Mouse (Mus musculus): Measurements from ENCODE around the gene Ccdc71. TPM values are rescaled to one million over a fixed set of nuclear protein-coding genes. Genes with fewer than 3 reads are reported as not detected.

Ccdc71 gene
- total and polyA plus RNA-seq, 2 experiments from 2014 or later: 38.7 to 55.8 TPM

GRCm38 (mm10) chr9:108456953-108457352 lies 3.4 kb upstream of the Ccdc71 start:
- peaks cover 12% of the 10 kb centered on the region; the same call in 1 of the 2 replicates for H3K4me1 ChIP-seq (ENCODE audit: insufficient read depth)
- TF ChIP-seq CTCF (IDR thresholded peaks at IDR 0.05; ENCODE audit: low read depth): no peak
- WGBS: 90% methylated on average over 10 of the region's 10 CpGs

DNA sequence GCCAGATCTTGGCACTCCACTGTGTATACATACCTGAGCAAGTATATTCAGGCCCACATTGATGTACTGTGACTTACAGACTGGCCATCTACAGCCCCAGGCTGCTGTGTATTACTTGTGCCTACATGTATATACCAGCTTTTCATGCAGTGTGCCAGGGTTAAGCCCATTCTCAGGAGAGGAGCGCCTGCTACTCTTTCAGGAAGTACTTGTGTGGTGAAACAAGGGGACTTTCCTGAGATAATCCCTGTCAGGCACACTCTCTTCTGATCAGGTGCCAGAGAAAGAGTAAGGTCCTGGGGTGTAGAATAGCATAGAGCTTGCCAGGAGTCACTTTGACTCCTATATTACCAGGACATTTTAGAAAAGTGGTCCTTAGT lies 398 bp upstream of the Ccdc71 start:
- H3K27ac ChIP-seq (ENCODE audit: low read depth, low read length): peak overlapping the region; percentile 76; the same call in 1 of the 2 replicates
- peak overlapping the region; percentile 79 for H3K4me3 ChIP-seq (ENCODE audit: low read depth, low read length)
- H3K4me2 ChIP-seq (ENCODE audit: low read depth): peak overlapping the region; percentile 88
- 0 out of 2 replicates have a peak, but pooled peaks cover 8% of the 10 kb centered on the region for H3K4me1 ChIP-seq (ENCODE audit: insufficient read depth)
- no peak for ATAC-seq
- no peaks in the 10 kb centered on the region for H3K27me3 ChIP-seq (ENCODE audit: insufficient read depth, low read length)
- no peaks in the 10 kb centered on the region for H3K9me3 ChIP-seq (ENCODE audit: low read length)
- peaks cover 21% of the 10 kb centered on the region for H3K36me3 ChIP-seq (ENCODE audit: insufficient read depth)
- peak overlapping the region; percentile 80; the same call in 1 of the 2 replicates for H3K9ac ChIP-seq
- WGBS: 87% methylated on average over 1 of the region's 1 CpGs
- no peak for DNase-seq
- no peak for TF ChIP-seq CTCF (IDR thresholded peaks at IDR 0.05; ENCODE audit: low read depth)

More at GRCm38 (mm10) chr9:108456953-108457352, 3.4 kb upstream of the Ccdc71 start:
- Histone ChIP-seq H3K4me3 (ENCODE audit: low read depth, low read length) (no peak overlapping the region), H3K9me3 (ENCODE audit: low read length) (no peaks in the 10 kb centered on the region), H3K9ac (no peak overlapping the region), H3K27me3 (ENCODE audit: insufficient read depth, low read length) (no peaks in the 10 kb centered on the region), H3K36me3 (ENCODE audit: insufficient read depth) (no peaks in the 10 kb centered on the region), H3K27ac (ENCODE audit: low read depth, low read length) (no peak overlapping the region), H3K4me2 (ENCODE audit: low read depth) (no peak overlapping the region)
- no peak for DNase-seq
- ATAC-seq: no peak

- Histone ChIP-seq H3K27ac (ENCODE audit: low read depth, low read length) (peak within 1 kb of the TSS; percentile 76), H3K4me3 (ENCODE audit: low read depth, low read length) (peak within 1 kb of the TSS; percentile 79), H3K9ac (peak within 1 kb of the TSS; percentile 80), H3K4me2 (ENCODE audit: low read depth) (peak within 1 kb of the TSS; percentile 88), H3K36me3 (ENCODE audit: insufficient read depth) (peaks cover 32% of the 10 kb centered on the region), H3K4me1 (ENCODE audit: insufficient read depth) (0 out of 2 replicates have a peak, but pooled peaks cover 8% of the 10 kb centered on the region), H3K9me3 (ENCODE audit: low read length) (no peaks in the 10 kb centered on the region), H3K27me3 (ENCODE audit: insufficient read depth, low read length) (no peaks in the 10 kb centered on the region)
- ATAC-seq: no peak
- no peak for TF ChIP-seq CTCF (IDR thresholded peaks at IDR 0.05; ENCODE audit: low read depth)
- WGBS: 27% methylated on average over 11 of the region's 11 CpGs
- no peak for DNase-seq
Observed at GRCm38 (mm10) chr9:108461181-108461631, 879 bp downstream of the Ccdc71 start, which contains the start of gene Klhdc8b. Gene Klhdc8b, minus strand, starts transcription at chr9:108461581.

GRCm38 (mm10) chr9:108461675-108462074 lies 1.3 kb downstream of the Ccdc71 start:
- no peak for DNase-seq
- H3K36me3 ChIP-seq (ENCODE audit: insufficient read depth): peaks cover 34% of the 10 kb centered on the region
- peak overlapping the region; percentile 88 for H3K4me2 ChIP-seq (ENCODE audit: low read depth)
- H3K4me3 ChIP-seq (ENCODE audit: low read depth, low read length): no peak overlapping the region
- no peak overlapping the region; the same call in 1 of the 2 replicates for H3K9ac ChIP-seq
- WGBS: 93% methylated on average over 5 of the region's 5 CpGs
- ATAC-seq: no peak
- no peak overlapping the region for H3K27ac ChIP-seq (ENCODE audit: low read depth, low read length)
- H3K9me3 ChIP-seq (ENCODE audit: low read length): no peaks in the 10 kb centered on the region
- TF ChIP-seq CTCF (IDR thresholded peaks at IDR 0.05; ENCODE audit: low read depth): no peak
- 0 out of 2 replicates have a peak, but pooled peaks cover 8% of the 10 kb centered on the region for H3K4me1 ChIP-seq (ENCODE audit: insufficient read depth)
- no peaks in the 10 kb centered on the region for H3K27me3 ChIP-seq (ENCODE audit: insufficient read depth, low read length)

- no peak for DNase-seq
- Histone ChIP-seq H3K9ac (no peak overlapping the region), H3K36me3 (ENCODE audit: insufficient read depth) (peaks cover 34% of the 10 kb centered on the region), H3K27me3 (ENCODE audit: insufficient read depth, low read length) (no peaks in the 10 kb centered on the region), H3K27ac (ENCODE audit: low read depth, low read length) (no peak overlapping the region), H3K4me2 (ENCODE audit: low read depth) (no peak overlapping the region), H3K4me1 (ENCODE audit: insufficient read depth) (0 out of 2 replicates have a peak, but pooled peaks cover 8% of the 10 kb centered on the region), H3K9me3 (ENCODE audit: low read length) (no peaks in the 10 kb centered on the region), H3K4me3 (ENCODE audit: low read depth, low read length) (no peak overlapping the region)
- no peak for TF ChIP-seq CTCF (IDR thresholded peaks at IDR 0.05; ENCODE audit: low read depth)
- WGBS: 92% methylated on average over 10 of the region's 10 CpGs
- no peak for ATAC-seq
Observed at GRCm38 (mm10) chr9:108462192-108462591, 1.9 kb downstream of the Ccdc71 start.

DNA sequence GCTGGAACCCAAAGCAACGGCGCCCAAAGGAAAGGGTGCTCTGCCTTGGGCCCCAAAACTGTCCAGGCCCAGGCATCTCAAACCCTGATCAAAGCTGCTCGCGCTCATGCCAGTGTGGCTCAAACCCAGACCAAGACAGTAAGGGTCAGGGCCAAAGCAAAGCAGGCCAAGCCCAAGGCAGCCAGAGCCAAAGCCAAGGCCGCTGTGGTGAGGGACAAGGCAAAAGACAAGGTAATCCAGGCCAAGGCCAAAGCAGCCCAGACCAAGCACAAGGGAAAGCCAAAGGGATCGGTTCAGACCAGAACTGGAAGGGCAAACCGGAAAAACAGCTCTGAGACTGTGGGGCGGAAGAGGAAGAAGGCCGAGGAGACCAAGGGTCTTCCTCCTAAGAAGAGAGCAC lies 3.4 kb downstream of the Ccdc71 start:
- no peak overlapping the region for H3K9ac ChIP-seq
- H3K27ac ChIP-seq (ENCODE audit: low read depth, low read length): no peak overlapping the region
- no peak for TF ChIP-seq CTCF (IDR thresholded peaks at IDR 0.05; ENCODE audit: low read depth)
- no peak for DNase-seq
- H3K36me3 ChIP-seq (ENCODE audit: insufficient read depth): peaks cover 37% of the 10 kb centered on the region
- H3K27me3 ChIP-seq (ENCODE audit: insufficient read depth, low read length): no peaks in the 10 kb centered on the region
- H3K4me1 ChIP-seq (ENCODE audit: insufficient read depth): 0 out of 2 replicates have a peak, but pooled peaks cover 8% of the 10 kb centered on the region
- H3K4me3 ChIP-seq (ENCODE audit: low read depth, low read length): no peak overlapping the region
- H3K4me2 ChIP-seq (ENCODE audit: low read depth): no peak overlapping the region
- WGBS: 96% methylated on average over 9 of the region's 9 CpGs
- no peak for ATAC-seq
- H3K9me3 ChIP-seq (ENCODE audit: low read length): no peaks in the 10 kb centered on the region

DNA sequence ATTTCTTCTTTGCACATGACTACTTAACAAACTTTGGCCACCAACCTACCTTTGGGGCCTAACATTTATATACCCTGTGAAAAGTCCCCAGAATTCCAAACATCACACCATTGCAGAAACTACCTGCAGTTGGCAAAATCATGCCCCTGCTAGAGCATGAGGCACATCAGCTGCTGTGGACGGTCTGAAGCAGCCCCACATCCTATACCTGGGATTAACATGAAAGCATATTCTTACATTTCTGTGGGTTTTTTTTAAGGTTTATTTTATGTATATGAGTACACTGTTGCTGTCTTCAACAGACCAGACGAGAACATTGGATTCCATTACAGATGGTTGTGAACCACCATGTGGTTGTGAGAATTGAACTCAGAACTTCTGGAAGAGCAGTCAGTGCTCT lies 5.9 kb downstream of the Ccdc71 start:
- H3K4me1 ChIP-seq (ENCODE audit: insufficient read depth): 0 out of 2 replicates have a peak, but pooled peaks cover 4% of the 10 kb centered on the region
- H3K36me3 ChIP-seq (ENCODE audit: insufficient read depth): peaks cover 37% of the 10 kb centered on the region
- H3K27me3 ChIP-seq (ENCODE audit: insufficient read depth, low read length): no peaks in the 10 kb centered on the region
- no peak for TF ChIP-seq CTCF (IDR thresholded peaks at IDR 0.05; ENCODE audit: low read depth)
- no peaks in the 10 kb centered on the region for H3K9me3 ChIP-seq (ENCODE audit: low read length)
- no peak for ATAC-seq
- 95% methylated on average over 2 of the region's 2 CpGs for WGBS
- H3K4me3 ChIP-seq (ENCODE audit: low read depth, low read length): no peak overlapping the region
- no peak overlapping the region for H3K4me2 ChIP-seq (ENCODE audit: low read depth)
- DNase-seq: no peak
- no peak overlapping the region for H3K27ac ChIP-seq (ENCODE audit: low read depth, low read length)
- no peak overlapping the region for H3K9ac ChIP-seq

All from forebrain, postnatal 0 days (tissue).